24 mouse cellular contexts compared by ENCODE assay signal in genomic region chr8:61587731-61588130, GRCm38 (mm10).
A peak's percentile ranks its signal among the peaks of the same experiment; 100 is the strongest.
DNase-seq lines count a peak whose midpoint lies in the region; ATAC-seq and TF ChIP-seq lines count a peak whose summit lies in the region.
"Had no signal": no experiment of that assay in that cellular context is flagged by ENCODE, and none has a peak within 500 bp of the region (broad histone marks: within the 10 kb centered on the region; RNA-seq: fewer than 3 reads in every experiment).

No protein-coding gene starts in this region.

- peaks cover 22% of the 10 kb centered on the region for H3K4me1 ChIP-seq in kidney, adult 2 months (ENCODE audit: control insufficient read depth, insufficient read depth, low read length)
- peaks cover 5% of the 10 kb centered on the region; the same call in 1 of the 2 replicates for H3K4me1 ChIP-seq in kidney, embryonic 16.5 days (ENCODE audit: insufficient read depth, low read length)
- H3K4me1 ChIP-seq in midbrain, embryonic 11.5 days (ENCODE audit: control insufficient read depth, insufficient read depth, low read length), result peaks cover 22% of the 10 kb centered on the region
- no peaks in the 10 kb centered on the region for H3K4me1 ChIP-seq in midbrain, postnatal 0 days (ENCODE audit: insufficient read depth, low read length)
- H3K4me1 ChIP-seq in intestine, embryonic 15.5 days (replicated peaks), result 0 out of 2 replicates have a peak, but pooled peaks cover 16% of the 10 kb centered on the region
- H3K4me1 ChIP-seq in stomach, postnatal 0 days (replicated peaks; ENCODE audit: control insufficient read depth, insufficient read depth), result 0 out of 2 replicates have a peak, but pooled peaks cover 3% of the 10 kb centered on the region

- no peak overlapping the region for H3K4me2 ChIP-seq in kidney, embryonic 16.5 days (replicated peaks; ENCODE audit: low read depth, low read length)
- H3K4me2 ChIP-seq in midbrain, embryonic 11.5 days, result no peak overlapping the region
- no peak overlapping the region for H3K4me2 ChIP-seq in midbrain, postnatal 0 days (ENCODE audit: low read depth, low read length, poor library complexity, severe bottlenecking)
- peak overlapping the region; percentile 47 for H3K4me2 ChIP-seq in intestine, embryonic 15.5 days (replicated peaks)
- peak overlapping the region; percentile 11; the same call in 1 of the 2 replicates for H3K4me2 ChIP-seq in stomach, postnatal 0 days (replicated peaks; ENCODE audit: low read depth)
- H3K4me2 ChIP-seq: forebrain, embryonic 12.5 days; hindbrain, embryonic 15.5 days; liver, embryonic 11.5 days; midbrain, embryonic 12.5 days had no signal

- H3K36me3 ChIP-seq in kidney, adult 2 months (ENCODE audit: control insufficient read depth, insufficient read depth, low read length), result no peaks in the 10 kb centered on the region
- H3K36me3 ChIP-seq in kidney, embryonic 16.5 days (ENCODE audit: insufficient read depth, low read length), result no peaks in the 10 kb centered on the region
- H3K36me3 ChIP-seq in midbrain, embryonic 11.5 days (ENCODE audit: control insufficient read depth, insufficient read depth, low read length), result 0 out of 2 replicates have a peak, but pooled peaks cover under 1% of the 10 kb centered on the region
- H3K36me3 ChIP-seq in midbrain, postnatal 0 days (ENCODE audit: insufficient read depth, low read length), result no peaks in the 10 kb centered on the region
- no peaks in the 10 kb centered on the region for H3K36me3 ChIP-seq in intestine, embryonic 15.5 days
- H3K36me3 ChIP-seq in stomach, postnatal 0 days (ENCODE audit: control insufficient read depth, insufficient read depth, low read length), result no peaks in the 10 kb centered on the region
- H3K36me3 ChIP-seq: hindbrain, embryonic 15.5 days; midbrain, embryonic 12.5 days had no signal

- 81% methylated on average over 3 of the region's 3 CpGs for WGBS in kidney, adult 2 months
- 84% methylated on average over 3 of the region's 3 CpGs for WGBS in kidney, embryonic 16.5 days
- 81% methylated on average over 3 of the region's 3 CpGs for WGBS in midbrain, embryonic 11.5 days
- WGBS in midbrain, postnatal 0 days, result 80% methylated on average over 3 of the region's 3 CpGs
- WGBS in intestine, embryonic 15.5 days, result 76% methylated on average over 3 of the region's 3 CpGs
- 63% methylated on average over 3 of the region's 3 CpGs for WGBS in stomach, postnatal 0 days

- no peak overlapping the region for H3K9ac ChIP-seq in kidney, embryonic 16.5 days (replicated peaks; ENCODE audit: low read length)
- H3K9ac ChIP-seq in midbrain, embryonic 11.5 days (ENCODE audit: low read length), result no peak overlapping the region
- H3K9ac ChIP-seq in midbrain, postnatal 0 days (replicated peaks; ENCODE audit: low read length, poor library complexity, severe bottlenecking), result no peak overlapping the region
- H3K9ac ChIP-seq in intestine, embryonic 15.5 days, result no peak overlapping the region
- H3K9ac ChIP-seq in stomach, postnatal 0 days (ENCODE audit: low read length), result no peak overlapping the region
- H3K9ac ChIP-seq: forebrain, embryonic 12.5 days; hindbrain, embryonic 15.5 days; midbrain, embryonic 12.5 days had no signal

- no peak for TF ChIP-seq EP300 in stomach, postnatal 0 days (optimal IDR thresholded peaks at IDR 0.05)

- no peaks in the 10 kb centered on the region for H3K27me3 ChIP-seq in kidney, adult 2 months (replicated peaks; ENCODE audit: control insufficient read depth, insufficient read depth, low read length)
- H3K27me3 ChIP-seq in kidney, embryonic 16.5 days (ENCODE audit: insufficient read depth, low read length), result no peaks in the 10 kb centered on the region
- no peaks in the 10 kb centered on the region for H3K27me3 ChIP-seq in midbrain, embryonic 11.5 days (ENCODE audit: control insufficient read depth, insufficient read depth, low read length)
- H3K27me3 ChIP-seq in midbrain, postnatal 0 days (ENCODE audit: insufficient read depth, low read length), result no peaks in the 10 kb centered on the region
- no peaks in the 10 kb centered on the region for H3K27me3 ChIP-seq in intestine, embryonic 15.5 days (replicated peaks)
- no peaks in the 10 kb centered on the region for H3K27me3 ChIP-seq in stomach, postnatal 0 days (ENCODE audit: control insufficient read depth, insufficient read depth, low read length)
- H3K27me3 ChIP-seq: forebrain, embryonic 12.5 days; hindbrain, embryonic 15.5 days; midbrain, embryonic 12.5 days had no signal

- DNase-seq in kidney, adult 2 months, result no peak
- peak; percentile 74 for DNase-seq in midbrain, embryonic 11.5 days (ENCODE audit: low spot score, missing footprints)
- DNase-seq in midbrain, postnatal 0 days (ENCODE audit: low spot score), result no peak
- no peak for DNase-seq in stomach, postnatal 0 days (ENCODE audit: low spot score)
- no peak for DNase-seq in gastrocnemius, adult 18-20 months (ENCODE audit: low spot score)
- DNase-seq in urinary bladder, postnatal 10 days (ENCODE audit: low spot score), result no peak
- DNase-seq: adrenal gland, postnatal 36 days; cerebellum, adult 9-10 months; gastrocnemius, adult 2 months; heart, postnatal 4 days; kidney, adult 18-20 months; kidney, postnatal 10 days; lung, adult 2 months; lung, postnatal 4 days; right cerebral cortex, postnatal 25 days; thymus, adult 2 months; thymus, postnatal 4 days had no signal

- no peaks in the 10 kb centered on the region for H3K9me3 ChIP-seq in kidney, embryonic 16.5 days (ENCODE audit: low read length)
- no peaks in the 10 kb centered on the region for H3K9me3 ChIP-seq in midbrain, embryonic 11.5 days (ENCODE audit: control insufficient read depth, low read length)
- H3K9me3 ChIP-seq in midbrain, postnatal 0 days (ENCODE audit: low read length), result no peaks in the 10 kb centered on the region
- H3K9me3 ChIP-seq in intestine, embryonic 15.5 days, result no peaks in the 10 kb centered on the region
- no peaks in the 10 kb centered on the region for H3K9me3 ChIP-seq in stomach, postnatal 0 days (ENCODE audit: control insufficient read depth, low read length)
- H3K9me3 ChIP-seq: forebrain, embryonic 12.5 days; heart, embryonic 10.5 days; hindbrain, embryonic 15.5 days; midbrain, embryonic 12.5 days had no signal

- no peak for TF ChIP-seq POLR2A in kidney, adult 2 months (IDR thresholded peaks at IDR 0.05; ENCODE audit: low read depth, low read length)

- no peak overlapping the region; the same call in 1 of the 2 replicates for H3K4me3 ChIP-seq in kidney, adult 2 months (ENCODE audit: insufficient read depth, low read depth, low read length)
- no peak overlapping the region for H3K4me3 ChIP-seq in kidney, embryonic 16.5 days (ENCODE audit: low read length)
- no peak overlapping the region for H3K4me3 ChIP-seq in midbrain, embryonic 11.5 days (ENCODE audit: low read depth, low read length)
- H3K4me3 ChIP-seq in midbrain, postnatal 0 days (ENCODE audit: low read depth, low read length), result no peak overlapping the region
- no peak overlapping the region for H3K4me3 ChIP-seq in intestine, embryonic 15.5 days (replicated peaks)
- no peak overlapping the region for H3K4me3 ChIP-seq in stomach, postnatal 0 days (ENCODE audit: low read depth, low read length)
- H3K4me3 ChIP-seq: forebrain, embryonic 12.5 days; heart, embryonic 10.5 days; hindbrain, embryonic 15.5 days; midbrain, embryonic 12.5 days had no signal

- peak overlapping the region; percentile 84 for H3K27ac ChIP-seq in kidney, adult 2 months (ENCODE audit: insufficient read depth, low read depth, low read length)
- no peak overlapping the region for H3K27ac ChIP-seq in kidney, embryonic 16.5 days (ENCODE audit: low read length)
- H3K27ac ChIP-seq in midbrain, embryonic 11.5 days (ENCODE audit: low read depth, low read length), result no peak overlapping the region
- H3K27ac ChIP-seq in midbrain, postnatal 0 days (ENCODE audit: low read depth, low read length), result no peak overlapping the region
- peak overlapping the region; percentile 22; the same call in 1 of the 2 replicates for H3K27ac ChIP-seq in intestine, embryonic 15.5 days
- H3K27ac ChIP-seq in stomach, postnatal 0 days (replicated peaks), result no peak overlapping the region
- H3K27ac ChIP-seq: forebrain, embryonic 12.5 days; heart, embryonic 10.5 days; hindbrain, embryonic 15.5 days; midbrain, embryonic 12.5 days had no signal

- no peak for TF ChIP-seq CTCF in kidney, adult 2 months (conservative IDR thresholded peaks at IDR 0.05; ENCODE audit: insufficient read depth, insufficient read length, low read depth, low read length)
- no peak for TF ChIP-seq CTCF in midbrain, postnatal 0 days (IDR thresholded peaks at IDR 0.05)
- TF ChIP-seq CTCF in stomach, postnatal 0 days (IDR thresholded peaks at IDR 0.05; ENCODE audit: low read depth), result no peak

- ATAC-seq in kidney, embryonic 16.5 days (ENCODE audit: low FRiP score, low TSS enrichment), result no peak
- ATAC-seq in midbrain, embryonic 11.5 days (ENCODE audit: low FRiP score), result no peak
- ATAC-seq in midbrain, postnatal 0 days (ENCODE audit: low FRiP score), result no peak
- no peak for ATAC-seq in intestine, embryonic 15.5 days
- no peak for ATAC-seq in stomach, postnatal 0 days (ENCODE audit: low FRiP score, low TSS enrichment)

Comparison
In these comparisons a context has a peak if more than half of its experiments do, and no peak if none do; other contexts are left out.
1. H3K27ac ChIP-seq: peak in kidney, adult 2 months (single experiment) and intestine, embryonic 15.5 days (single experiment); none in kidney, embryonic 16.5 days (single experiment), midbrain, embryonic 11.5 days (single experiment), midbrain, postnatal 0 days (single experiment) and stomach, postnatal 0 days (single experiment).
2. H3K4me2 ChIP-seq: peak in intestine, embryonic 15.5 days (single experiment) and stomach, postnatal 0 days (single experiment); none in kidney, embryonic 16.5 days (single experiment), midbrain, embryonic 11.5 days (single experiment) and midbrain, postnatal 0 days (single experiment).